Mouse (Mus musculus) heart, postnatal 25 days (tissue): ENCODE measurements around the gene Adamtsl3. TPM values are rescaled to one million over a fixed set of nuclear protein-coding genes. Genes with fewer than 3 reads are reported as not detected.
"Not testable (repeated sequence)": the region's sequence is repeated elsewhere in the genome, so short reads cannot be mapped to it uniquely, and the experiment has no call there.

Experiments used
- DNase-seq: peaks from one replicate; pipeline ENCODE4 v3.0.0; 2022; ENCODE audit warnings: low spot score
- intact Hi-C: fragments of 180-260 bp; cut with DNase I; formaldehyde crosslinking; loops from one replicate; pipeline ENCODE4 v1.15.1; 2025
- total RNA-seq, 2 experiments: library from RNA; stranded (reverse); gene quantifications; 2 replicates each; pipeline ENCODE4 v1.2.3; 2021

Adamtsl3 gene
- total RNA-seq, 2 experiments from 2014 or later = 7.7 TPM

- intact Hi-C loops = no loop called here
Measured at GRCm38 (mm10) chr7:82405466-82406045, 70.1 kb downstream of the Adamtsl3 start.

GRCm38 (mm10) chr7:82410966-82411365, 75.5 kb downstream of the Adamtsl3 start:
- DNase-seq = no peak
- intact Hi-C loops = no loop called here

More at GRCm38 (mm10) chr7:82405466-82406045, 70.1 kb downstream of the Adamtsl3 start:
- no peak for DNase-seq

- intact Hi-C loops = no loop called here
- DNase-seq = no peak
Measured at GRCm38 (mm10) chr7:82416653-82417052, 81.2 kb downstream of the Adamtsl3 start.

- intact Hi-C loops = no loop called here
- DNase-seq = no peak
Measured at GRCm38 (mm10) chr7:82417053-82417452, 81.6 kb downstream of the Adamtsl3 start.

GRCm38 (mm10) chr7:82420329-82421052, 85.0 kb downstream of the Adamtsl3 start:
- DNase-seq, intact Hi-C loops: not testable (repeated sequence)

- DNase-seq = peak; percentile 29
- intact Hi-C loops = no loop called here
Measured at GRCm38 (mm10) chr7:82422561-82422960, 87.1 kb downstream of the Adamtsl3 start.

GRCm38 (mm10) chr7:82423602-82424001, 88.1 kb downstream of the Adamtsl3 start:
- DNase-seq = no peak
- intact Hi-C loops = no loop called here

- intact Hi-C loops = no loop called here
- no peak for DNase-seq
Measured at GRCm38 (mm10) chr7:82424281-82424680, 88.8 kb downstream of the Adamtsl3 start.

GRCm38 (mm10) chr7:82425374-82425773, 89.9 kb downstream of the Adamtsl3 start:
- DNase-seq = no peak
- intact Hi-C loops = no loop called here

GRCm38 (mm10) chr7:82429447-82429846, 94.0 kb downstream of the Adamtsl3 start:
- intact Hi-C loops = no loop called here
- no peak for DNase-seq

GRCm38 (mm10) chr7:82431572-82431971, 96.1 kb downstream of the Adamtsl3 start:
- DNase-seq = no peak
- intact Hi-C loops = no loop called here

- intact Hi-C loops = no loop called here
- DNase-seq = no peak
Measured at GRCm38 (mm10) chr7:82433226-82433625, 97.7 kb downstream of the Adamtsl3 start.

GRCm38 (mm10) chr7:82458376-82458775, 122.9 kb downstream of the Adamtsl3 start:
- intact Hi-C loops = no loop called here
- peak; percentile 16 for DNase-seq

GRCm38 (mm10) chr7:82462921-82463523, 127.5 kb downstream of the Adamtsl3 start:
- intact Hi-C loops = loop anchor here (10.0 kb wide), 1 partner anchor 128 kb away; the partner anchor contains the start of gene Adamtsl3
- no peak for DNase-seq

GRCm38 (mm10) chr7:82464364-82464763, 128.9 kb downstream of the Adamtsl3 start:
- intact Hi-C loops = loop anchor here (10.0 kb wide), 1 partner anchor 130 kb away; the partner anchor contains the start of gene Adamtsl3
- DNase-seq = no peak

- intact Hi-C loops = loop anchor here (10.0 kb wide), 1 partner anchor 131 kb away; the partner anchor contains the start of gene Adamtsl3
- no peak for DNase-seq
Measured at GRCm38 (mm10) chr7:82465437-82465836, 129.9 kb downstream of the Adamtsl3 start.

GRCm38 (mm10) chr7:82476441-82477221, 141.1 kb downstream of the Adamtsl3 start:
- DNase-seq = no peak
- intact Hi-C loops = no loop called here

GRCm38 (mm10) chr7:82478461-82478860, 143.0 kb downstream of the Adamtsl3 start:
- intact Hi-C loops = no loop called here
- DNase-seq = no peak

GRCm38 (mm10) chr7:82478861-82479755, 143.6 kb downstream of the Adamtsl3 start:
- DNase-seq = peak; percentile 45
- intact Hi-C loops = no loop called here
